ENCODE assay signal across 9 mouse cellular contexts in the genomic region with DNA sequence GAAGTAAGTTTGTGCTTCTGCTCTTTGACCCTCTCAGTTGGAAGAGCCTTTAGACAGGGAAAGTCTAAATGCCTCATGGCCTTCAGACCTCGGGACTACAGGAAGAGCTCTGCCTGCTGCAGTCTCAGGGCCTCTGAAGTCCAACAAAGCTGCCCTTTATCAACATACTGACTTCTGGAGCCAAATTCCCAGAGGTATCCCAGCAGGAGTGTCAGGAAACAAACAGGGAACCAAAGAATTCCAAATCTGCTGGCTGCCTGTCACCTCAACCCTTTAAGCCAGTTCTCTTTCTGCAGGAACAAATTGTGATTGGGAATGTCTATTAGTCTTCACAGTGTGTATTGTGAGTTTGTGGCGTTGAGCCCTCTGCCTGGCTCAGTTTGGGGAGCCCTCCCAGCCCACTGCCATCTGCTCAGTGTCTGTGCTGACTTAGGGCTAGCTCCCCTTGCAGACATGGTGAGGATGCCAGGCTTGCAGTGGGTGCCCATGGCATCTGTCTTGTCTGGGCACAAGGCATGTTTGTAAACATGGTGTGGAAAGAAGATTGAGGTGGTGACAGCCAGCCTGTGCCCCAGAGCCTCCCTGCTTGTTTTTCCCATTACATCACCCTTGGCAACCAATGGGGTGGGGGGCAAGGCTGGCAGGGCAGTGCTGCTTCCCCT.
A peak's percentile ranks its signal among the peaks of the same experiment; 100 is the strongest.
DNase-seq lines count a peak whose midpoint lies in the region; ATAC-seq lines count a peak whose summit lies in the region.
"Had no signal": no experiment of that assay in that cellular context is flagged by ENCODE, and none has a peak within 500 bp of the region (broad histone marks: within the 10 kb centered on the region; RNA-seq: fewer than 3 reads in every experiment).

No protein-coding gene starts in this region.

- H3K9me3 ChIP-seq in forebrain, embryonic 15.5 days, result no peaks in the 10 kb centered on the region
- H3K9me3 ChIP-seq in neural tube, embryonic 14.5 days (ENCODE audit: control insufficient read depth, low read length), result no peaks in the 10 kb centered on the region
- H3K9me3 ChIP-seq: liver, embryonic 15.5 days had no signal

- H3K4me1 ChIP-seq in forebrain, embryonic 15.5 days, result peaks cover 19% of the 10 kb centered on the region
- no peaks in the 10 kb centered on the region for H3K4me1 ChIP-seq in neural tube, embryonic 14.5 days (ENCODE audit: control insufficient read depth, insufficient read depth, low read length)
- H3K4me1 ChIP-seq: liver, embryonic 15.5 days had no signal

- H3K27ac ChIP-seq in forebrain, embryonic 15.5 days (replicated peaks), result peak overlapping the region; percentile 44
- no peak overlapping the region; the same call in 1 of the 2 replicates for H3K27ac ChIP-seq in neural tube, embryonic 14.5 days (ENCODE audit: low read depth, low read length)
- H3K27ac ChIP-seq: liver, embryonic 15.5 days had no signal

- H3K9ac ChIP-seq in forebrain, embryonic 15.5 days (replicated peaks), result no peak overlapping the region
- H3K9ac ChIP-seq in neural tube, embryonic 14.5 days (replicated peaks; ENCODE audit: low read depth, low read length), result no peak overlapping the region
- H3K9ac ChIP-seq: liver, embryonic 15.5 days had no signal

- no peak overlapping the region for H3K4me2 ChIP-seq in forebrain, embryonic 15.5 days (replicated peaks)
- H3K4me2 ChIP-seq in neural tube, embryonic 14.5 days (ENCODE audit: low read depth, low read length), result no peak overlapping the region
- H3K4me2 ChIP-seq: liver, embryonic 15.5 days had no signal

- WGBS in forebrain, embryonic 15.5 days, result 5% methylated on average over 2 of the region's 2 CpGs
- 29% methylated on average over 2 of the region's 2 CpGs for WGBS in neural tube, embryonic 14.5 days

- H3K27me3 ChIP-seq in forebrain, embryonic 15.5 days, result no peaks in the 10 kb centered on the region
- no peaks in the 10 kb centered on the region for H3K27me3 ChIP-seq in neural tube, embryonic 14.5 days (ENCODE audit: control insufficient read depth, insufficient read depth, low read length)
- H3K27me3 ChIP-seq: liver, embryonic 15.5 days had no signal

- peak; percentile 7 for DNase-seq in gastrocnemius, postnatal 14 days
- DNase-seq in gastrocnemius, postnatal 36 days, result no peak
- peak; percentile 32 for DNase-seq in adrenal gland, postnatal 14 days
- peak; percentile 30 to 79 for DNase-seq in layer of hippocampus, postnatal 14 days (ENCODE audit: low spot score in 2 of 2)
- DNase-seq in thymus, postnatal 0 days (ENCODE audit: low spot score), result no peak
- DNase-seq in MN1 (ENCODE audit: low spot score), result no peak

- peak; percentile 98 for ATAC-seq in forebrain, embryonic 15.5 days (replicated peaks)
- peak; percentile 88 for ATAC-seq in neural tube, embryonic 14.5 days (ENCODE audit: low read depth)

- no peak overlapping the region for H3K4me3 ChIP-seq in forebrain, embryonic 15.5 days
- H3K4me3 ChIP-seq in neural tube, embryonic 14.5 days (ENCODE audit: low read depth, low read length), result no peak overlapping the region
- H3K4me3 ChIP-seq: liver, embryonic 15.5 days had no signal

- intact Hi-C loops in gastrocnemius, postnatal 14 days (cut with DNase I; ENCODE audit: low total_unique reads), result no loop called here
- intact Hi-C loops in gastrocnemius, postnatal 36 days (cut with DNase I), result no loop called here

- H3K36me3 ChIP-seq in forebrain, embryonic 15.5 days, result no peaks in the 10 kb centered on the region
- no peaks in the 10 kb centered on the region for H3K36me3 ChIP-seq in neural tube, embryonic 14.5 days (ENCODE audit: control insufficient read depth, insufficient read depth, low read length)
- H3K36me3 ChIP-seq: liver, embryonic 15.5 days had no signal

Comparison
In these comparisons a context has a peak if more than half of its experiments do, and no peak if none do; other contexts are left out.
1. DNase-seq: peak in gastrocnemius, postnatal 14 days (single experiment), adrenal gland, postnatal 14 days (single experiment) and layer of hippocampus, postnatal 14 days (2 of 2); none in gastrocnemius, postnatal 36 days (0 of 2), thymus, postnatal 0 days (single experiment) and MN1 (single experiment).